Mouse (Mus musculus): ENCODE measurements around the gene Fhit. TPM values are rescaled to one million over a fixed set of nuclear protein-coding genes. Genes with fewer than 3 reads are reported as not detected.
"Not testable (repeated sequence)": the region's sequence is repeated elsewhere in the genome, so short reads cannot be mapped to it uniquely, and the experiment has no call there.

The Fhit gene
- polyA plus RNA-seq, 1 experiment from 2014 or later = 5.6 TPM

DNA sequence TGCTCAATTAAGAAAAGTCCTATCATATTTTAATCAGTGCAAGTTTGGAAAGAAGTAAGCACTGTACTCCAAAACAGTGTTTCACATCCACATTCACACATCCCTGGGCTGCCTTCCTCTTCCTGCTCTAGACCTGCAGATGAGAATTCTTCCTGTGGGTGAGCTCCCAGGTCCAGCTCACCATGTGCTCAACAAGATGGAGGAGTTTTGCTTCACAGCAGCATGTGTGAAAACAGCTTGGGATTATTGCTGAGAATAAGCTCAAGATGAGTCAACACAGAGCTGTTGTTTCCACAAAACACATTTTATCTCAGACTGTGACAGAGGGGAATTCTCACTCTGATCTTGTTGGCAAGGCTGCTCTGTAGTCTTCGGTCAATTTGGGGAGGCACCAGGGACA is 1265.3 kb downstream of the Fhit start:
- Histone ChIP-seq H3K36me3 (ENCODE audit: control insufficient read depth, insufficient read depth, low read length) (no peaks in the 10 kb centered on the region), H3K27ac (ENCODE audit: low read depth, low read length) (no peak overlapping the region), H3K9ac (ENCODE audit: low read depth, low read length) (no peak overlapping the region), H3K27me3 (ENCODE audit: control insufficient read depth, insufficient read depth, low read length) (no peaks in the 10 kb centered on the region), H3K9me3 (replicated peaks; ENCODE audit: control insufficient read depth, low read length) (no peaks in the 10 kb centered on the region), H3K4me3 (ENCODE audit: low read depth, low read length) (no peak overlapping the region), H3K4me1 (ENCODE audit: control insufficient read depth, insufficient read depth, low read length) (no peaks in the 10 kb centered on the region), H3K4me2 (no peak overlapping the region)
- no peak for ATAC-seq (replicated peaks; ENCODE audit: insufficient number of reproducible peaks, low FRiP score, low TSS enrichment)
- 79% methylated on average over 1 of the region's 1 CpGs for WGBS (ENCODE audit: insufficient replicate concordance)

DNA sequence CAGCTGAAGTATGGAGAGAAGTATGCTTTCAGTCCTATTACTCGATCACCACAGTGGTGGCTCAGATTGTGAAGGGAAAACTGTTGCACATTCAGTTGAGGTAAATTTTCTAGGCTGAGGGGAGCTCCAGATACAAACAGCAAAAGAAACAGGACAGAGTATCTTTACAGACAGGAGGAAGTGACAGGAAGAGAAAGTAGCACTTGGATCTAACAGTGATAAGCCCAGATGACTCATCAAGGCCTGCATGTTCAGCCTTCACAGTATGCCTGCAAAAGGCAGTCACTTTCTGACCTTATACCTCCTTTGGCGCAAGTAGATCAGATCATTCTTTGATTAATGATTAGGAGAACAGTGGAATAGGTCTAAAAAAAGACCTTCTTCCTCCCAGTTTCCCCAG is 1309.8 kb downstream of the Fhit start:
- ATAC-seq (replicated peaks; ENCODE audit: insufficient number of reproducible peaks, low FRiP score, low TSS enrichment) = no peak
- Histone ChIP-seq H3K9me3 (replicated peaks; ENCODE audit: control insufficient read depth, low read length) (no peaks in the 10 kb centered on the region), H3K4me1 (ENCODE audit: control insufficient read depth, insufficient read depth, low read length) (no peaks in the 10 kb centered on the region), H3K27ac (ENCODE audit: low read depth, low read length) (no peak overlapping the region), H3K36me3 (ENCODE audit: control insufficient read depth, insufficient read depth, low read length) (no peaks in the 10 kb centered on the region), H3K4me2 (no peak overlapping the region), H3K27me3 (ENCODE audit: control insufficient read depth, insufficient read depth, low read length) (no peaks in the 10 kb centered on the region), H3K4me3 (ENCODE audit: low read depth, low read length) (no peak overlapping the region), H3K9ac (ENCODE audit: low read depth, low read length) (no peak overlapping the region)
- 43% methylated on average over 2 of the region's 2 CpGs for whole genome bisulfite sequencing (ENCODE audit: insufficient replicate concordance)

DNA sequence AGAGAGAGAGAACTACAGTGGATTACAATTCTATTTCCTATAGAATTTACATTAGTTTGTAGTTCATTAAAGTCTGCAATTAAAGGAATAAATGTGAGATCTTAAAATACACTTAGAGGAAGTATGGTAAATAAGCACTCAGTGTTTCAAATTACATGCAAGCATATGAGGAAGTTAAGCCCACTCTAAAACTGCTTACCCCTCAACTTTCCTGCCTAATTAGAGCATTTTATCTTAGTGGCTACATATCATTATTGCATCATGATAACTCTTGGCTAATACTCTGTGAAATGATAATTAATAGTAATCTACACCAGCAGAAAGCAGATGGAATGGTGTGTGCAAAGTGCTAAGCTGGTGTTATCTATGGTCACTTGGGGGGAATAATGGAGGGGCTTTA is 1329.5 kb downstream of the Fhit start:
- ATAC-seq (replicated peaks; ENCODE audit: insufficient number of reproducible peaks, low FRiP score, low TSS enrichment) = no peak
- H3K4me2 ChIP-seq = no peak overlapping the region

DNA sequence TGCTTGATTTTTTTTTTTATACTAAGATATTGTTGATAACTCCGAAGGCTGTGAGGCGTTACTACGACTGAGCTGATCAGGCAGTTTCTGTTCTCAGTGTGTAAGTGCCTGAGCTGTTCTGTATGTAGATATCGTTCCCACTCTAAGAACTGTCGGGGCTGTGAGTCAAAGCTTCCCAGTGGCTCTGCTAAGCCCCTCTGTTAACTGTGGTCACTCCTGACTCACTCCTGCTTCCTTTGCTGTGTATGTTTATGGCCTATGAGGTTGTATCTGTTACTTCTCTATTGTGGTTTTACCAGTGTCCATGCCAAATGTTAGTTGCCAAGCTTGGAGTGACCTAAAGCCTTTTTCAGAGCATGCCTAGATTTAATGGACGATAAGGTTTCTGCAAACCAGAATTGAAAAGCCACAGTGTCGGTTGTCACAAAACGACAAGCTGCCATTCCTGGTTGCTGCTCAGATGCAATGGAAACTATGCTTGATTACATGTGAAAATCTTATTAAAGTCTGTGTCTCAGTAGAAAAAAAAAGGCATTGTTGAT is 1333.1 kb downstream of the Fhit start:
- not testable (repeated sequence) for H3K36me3 ChIP-seq (ENCODE audit: control insufficient read depth, insufficient read depth, low read length); H3K27me3 ChIP-seq (ENCODE audit: control insufficient read depth, insufficient read depth, low read length); ATAC-seq (replicated peaks; ENCODE audit: insufficient number of reproducible peaks, low FRiP score, low TSS enrichment); H3K4me3 ChIP-seq (ENCODE audit: low read depth, low read length); H3K27ac ChIP-seq (ENCODE audit: low read depth, low read length); H3K9ac ChIP-seq (ENCODE audit: low read depth, low read length); H3K4me2 ChIP-seq; H3K4me1 ChIP-seq (ENCODE audit: control insufficient read depth, insufficient read depth, low read length); H3K9me3 ChIP-seq (replicated peaks; ENCODE audit: control insufficient read depth, low read length)
- WGBS (ENCODE audit: insufficient replicate concordance) = 66% methylated on average over 8 of the region's 8 CpGs

More for the DNA sequence above, 1329.5 kb downstream of the Fhit start:
- H3K27ac ChIP-seq (ENCODE audit: low read depth, low read length) = no peak overlapping the region
- no peaks in the 10 kb centered on the region for H3K27me3 ChIP-seq (ENCODE audit: control insufficient read depth, insufficient read depth, low read length)
- H3K9me3 ChIP-seq (replicated peaks; ENCODE audit: control insufficient read depth, low read length) = no peaks in the 10 kb centered on the region
- H3K4me1 ChIP-seq (ENCODE audit: control insufficient read depth, insufficient read depth, low read length) = no peaks in the 10 kb centered on the region
- H3K4me3 ChIP-seq (ENCODE audit: low read depth, low read length) = no peak overlapping the region
- no peaks in the 10 kb centered on the region for H3K36me3 ChIP-seq (ENCODE audit: control insufficient read depth, insufficient read depth, low read length)
- H3K9ac ChIP-seq (ENCODE audit: low read depth, low read length) = no peak overlapping the region

DNA sequence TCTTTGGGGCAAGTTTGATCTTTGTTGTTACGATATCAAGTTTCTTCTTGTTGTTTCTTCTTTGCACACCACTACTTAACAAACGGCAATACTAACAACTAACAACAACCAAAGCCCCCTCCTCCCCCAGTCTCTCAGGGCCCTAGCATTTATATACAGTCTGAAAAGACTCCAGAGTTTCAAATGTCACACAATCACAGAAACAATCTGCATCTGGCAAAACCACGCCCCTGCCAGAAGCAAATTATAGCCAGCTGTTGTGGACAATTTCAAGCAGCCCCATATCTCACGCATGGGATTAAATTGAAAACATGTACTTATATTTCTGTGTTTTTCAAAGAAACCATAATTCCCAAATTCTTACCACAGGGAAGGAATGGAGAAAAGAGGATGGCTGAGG is 1345.9 kb downstream of the Fhit start:
- Histone ChIP-seq H3K27ac (ENCODE audit: low read depth, low read length) (no peak overlapping the region), H3K9ac (ENCODE audit: low read depth, low read length) (no peak overlapping the region), H3K9me3 (replicated peaks; ENCODE audit: control insufficient read depth, low read length) (no peaks in the 10 kb centered on the region), H3K4me1 (ENCODE audit: control insufficient read depth, insufficient read depth, low read length) (no peaks in the 10 kb centered on the region), H3K4me3 (ENCODE audit: low read depth, low read length) (no peak overlapping the region), H3K4me2 (no peak overlapping the region), H3K36me3 (ENCODE audit: control insufficient read depth, insufficient read depth, low read length) (no peaks in the 10 kb centered on the region), H3K27me3 (ENCODE audit: control insufficient read depth, insufficient read depth, low read length) (no peaks in the 10 kb centered on the region)
- 86% methylated on average over 4 of the region's 4 CpGs for WGBS (ENCODE audit: insufficient replicate concordance)
- ATAC-seq (replicated peaks; ENCODE audit: insufficient number of reproducible peaks, low FRiP score, low TSS enrichment) = no peak

DNA sequence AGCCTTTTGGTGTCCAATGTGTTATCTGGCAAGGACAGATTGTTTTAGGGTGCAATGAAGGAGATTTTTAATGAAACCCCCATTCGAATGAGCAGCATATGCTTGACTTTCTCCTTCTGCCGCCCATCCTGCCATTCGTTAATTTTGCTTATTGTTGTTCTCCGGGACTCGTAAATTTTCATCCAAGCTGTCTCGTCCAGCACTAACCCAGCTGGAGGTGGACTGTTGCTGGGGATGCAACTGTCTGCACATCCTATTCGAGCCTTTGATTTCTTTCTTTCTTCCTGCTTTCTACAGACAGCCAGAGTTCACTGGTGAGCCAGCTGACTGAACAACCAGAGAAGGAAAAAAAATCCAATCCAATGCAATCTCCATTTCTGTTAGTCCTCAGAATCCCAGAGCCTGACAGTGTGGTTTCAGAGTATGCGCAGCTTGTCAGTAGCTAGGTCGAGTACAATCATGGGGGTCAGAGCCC is 1350.0 kb downstream of the Fhit start:
- Histone ChIP-seq H3K4me1 (ENCODE audit: control insufficient read depth, insufficient read depth, low read length) (no peaks in the 10 kb centered on the region), H3K27me3 (ENCODE audit: control insufficient read depth, insufficient read depth, low read length) (no peaks in the 10 kb centered on the region), H3K27ac (ENCODE audit: low read depth, low read length) (no peak overlapping the region), H3K36me3 (ENCODE audit: control insufficient read depth, insufficient read depth, low read length) (no peaks in the 10 kb centered on the region), H3K4me2 (no peak overlapping the region), H3K4me3 (ENCODE audit: low read depth, low read length) (no peak overlapping the region), H3K9ac (ENCODE audit: low read depth, low read length) (no peak overlapping the region), H3K9me3 (replicated peaks; ENCODE audit: control insufficient read depth, low read length) (no peaks in the 10 kb centered on the region)
- no peak for ATAC-seq (replicated peaks; ENCODE audit: insufficient number of reproducible peaks, low FRiP score, low TSS enrichment)
- WGBS (ENCODE audit: insufficient replicate concordance) = 78% methylated on average over 9 of the region's 9 CpGs

DNA sequence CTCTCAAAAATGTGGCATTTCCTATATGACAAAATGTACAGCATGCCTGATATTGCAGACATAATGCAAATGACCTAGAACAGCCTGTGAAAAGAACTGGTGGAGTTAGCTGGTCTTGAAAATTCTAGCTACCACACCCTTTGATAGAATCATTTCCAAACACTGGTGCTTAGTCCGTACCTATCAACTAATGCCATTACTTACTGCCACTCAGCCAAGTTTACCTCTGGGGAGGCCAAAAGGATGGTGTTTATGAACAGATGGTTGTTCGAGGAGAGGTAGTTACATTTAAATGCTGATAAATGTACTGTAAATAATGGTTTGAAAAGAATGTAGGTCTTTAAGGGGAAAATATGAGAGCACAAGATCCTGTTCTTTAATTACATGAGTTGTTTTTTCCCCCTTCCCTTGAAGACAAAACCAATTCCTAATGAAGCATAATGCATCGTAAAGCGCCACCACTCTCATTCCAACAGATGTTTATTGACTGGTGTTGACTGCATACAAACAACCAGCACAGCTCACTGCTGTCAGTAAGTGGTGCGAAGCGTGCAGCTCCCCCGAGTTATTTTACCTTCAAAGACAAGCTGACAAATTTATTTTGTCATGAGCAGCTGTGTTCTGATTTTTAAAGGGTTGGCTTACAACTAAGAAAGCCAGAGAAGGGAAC is 1350.5 kb downstream of the Fhit start:
- no peaks in the 10 kb centered on the region for H3K9me3 ChIP-seq (replicated peaks; ENCODE audit: control insufficient read depth, low read length)
- no peak overlapping the region for H3K4me2 ChIP-seq
- no peaks in the 10 kb centered on the region for H3K36me3 ChIP-seq (ENCODE audit: control insufficient read depth, insufficient read depth, low read length)
- no peak overlapping the region for H3K27ac ChIP-seq (ENCODE audit: low read depth, low read length)
- no peaks in the 10 kb centered on the region for H3K27me3 ChIP-seq (ENCODE audit: control insufficient read depth, insufficient read depth, low read length)
- 78% methylated on average over 7 of the region's 7 CpGs for WGBS (ENCODE audit: insufficient replicate concordance)
- no peak overlapping the region for H3K4me3 ChIP-seq (ENCODE audit: low read depth, low read length)
- H3K4me1 ChIP-seq (ENCODE audit: control insufficient read depth, insufficient read depth, low read length) = no peaks in the 10 kb centered on the region
- no peak for ATAC-seq (replicated peaks; ENCODE audit: insufficient number of reproducible peaks, low FRiP score, low TSS enrichment)
- H3K9ac ChIP-seq (ENCODE audit: low read depth, low read length) = no peak overlapping the region

DNA sequence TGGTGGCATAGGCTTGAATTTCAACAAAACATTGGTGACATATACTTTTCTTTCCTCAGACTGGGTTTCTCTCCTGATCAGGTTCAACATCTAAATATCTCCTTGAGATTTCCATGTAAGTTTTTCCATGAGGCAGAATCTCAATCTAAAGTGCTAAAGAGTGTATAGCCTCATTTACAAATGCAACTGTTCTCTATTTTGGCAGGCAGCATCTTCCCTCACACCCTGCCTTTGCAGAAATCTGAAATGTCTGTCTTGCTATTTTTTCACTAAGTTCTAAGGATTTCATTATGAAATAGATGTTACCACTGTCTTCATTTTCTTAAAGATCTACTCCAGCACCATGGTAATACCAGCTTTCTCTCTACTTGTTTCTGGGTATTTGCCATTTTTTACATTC is 1368.4 kb downstream of the Fhit start:
- Histone ChIP-seq H3K4me3 (ENCODE audit: low read depth, low read length) (no peak overlapping the region), H3K27ac (ENCODE audit: low read depth, low read length) (no peak overlapping the region)
- ATAC-seq (replicated peaks; ENCODE audit: insufficient number of reproducible peaks, low FRiP score, low TSS enrichment) = no peak

DNA sequence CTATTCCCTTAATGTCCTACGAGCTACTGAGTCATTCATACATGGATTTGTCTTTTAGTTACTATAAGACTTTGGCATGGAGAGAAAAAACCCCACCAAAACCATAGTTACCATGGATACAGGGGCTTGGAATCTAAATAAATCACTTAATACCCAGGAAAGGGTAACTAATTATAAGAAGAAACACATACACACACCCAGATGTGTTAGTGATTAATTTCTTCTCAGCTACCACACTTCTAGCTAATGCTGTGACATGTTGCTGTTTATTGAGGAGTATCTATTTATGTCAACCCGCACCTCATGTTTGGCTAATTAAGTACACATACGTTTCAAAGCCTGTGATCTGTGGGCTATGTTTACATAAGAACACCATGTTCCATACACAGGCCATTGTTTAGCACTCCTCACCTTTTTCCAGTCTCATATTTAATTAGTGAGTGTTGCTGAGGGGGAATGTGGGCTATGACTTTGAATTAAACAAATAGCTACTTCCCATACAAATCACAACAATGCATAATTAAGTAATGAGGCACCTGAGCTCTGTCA is 1373.4 kb downstream of the Fhit start:
- ATAC-seq (replicated peaks; ENCODE audit: insufficient number of reproducible peaks, low FRiP score, low TSS enrichment) = no peak
- H3K27ac ChIP-seq (ENCODE audit: low read depth, low read length) = no peak overlapping the region
- no peak overlapping the region for H3K9ac ChIP-seq (ENCODE audit: low read depth, low read length)
- WGBS (ENCODE audit: insufficient replicate concordance) = 69% methylated on average over 3 of the region's 3 CpGs
- H3K36me3 ChIP-seq (ENCODE audit: control insufficient read depth, insufficient read depth, low read length) = no peaks in the 10 kb centered on the region
- no peaks in the 10 kb centered on the region for H3K27me3 ChIP-seq (ENCODE audit: control insufficient read depth, insufficient read depth, low read length)
- H3K9me3 ChIP-seq (replicated peaks; ENCODE audit: control insufficient read depth, low read length) = no peaks in the 10 kb centered on the region
- no peak overlapping the region for H3K4me2 ChIP-seq
- no peak overlapping the region for H3K4me3 ChIP-seq (ENCODE audit: low read depth, low read length)
- no peaks in the 10 kb centered on the region for H3K4me1 ChIP-seq (ENCODE audit: control insufficient read depth, insufficient read depth, low read length)

More for the DNA sequence above, 1368.4 kb downstream of the Fhit start:
- H3K27me3 ChIP-seq (ENCODE audit: control insufficient read depth, insufficient read depth, low read length) = no peaks in the 10 kb centered on the region
- H3K4me1 ChIP-seq (ENCODE audit: control insufficient read depth, insufficient read depth, low read length) = no peaks in the 10 kb centered on the region
- no peak overlapping the region for H3K4me2 ChIP-seq
- H3K36me3 ChIP-seq (ENCODE audit: control insufficient read depth, insufficient read depth, low read length) = no peaks in the 10 kb centered on the region
- no peak overlapping the region for H3K9ac ChIP-seq (ENCODE audit: low read depth, low read length)
- H3K9me3 ChIP-seq (replicated peaks; ENCODE audit: control insufficient read depth, low read length) = no peaks in the 10 kb centered on the region
